Mouse (Mus musculus): ENCODE measurements at regions not wholly inside any gene's neighbourhood (a gene's known extent, or its start where the extent isn't known, plus 50 kb on each side); places are given as distances from the start of the nearest gene placed in this dataset.

DNA sequence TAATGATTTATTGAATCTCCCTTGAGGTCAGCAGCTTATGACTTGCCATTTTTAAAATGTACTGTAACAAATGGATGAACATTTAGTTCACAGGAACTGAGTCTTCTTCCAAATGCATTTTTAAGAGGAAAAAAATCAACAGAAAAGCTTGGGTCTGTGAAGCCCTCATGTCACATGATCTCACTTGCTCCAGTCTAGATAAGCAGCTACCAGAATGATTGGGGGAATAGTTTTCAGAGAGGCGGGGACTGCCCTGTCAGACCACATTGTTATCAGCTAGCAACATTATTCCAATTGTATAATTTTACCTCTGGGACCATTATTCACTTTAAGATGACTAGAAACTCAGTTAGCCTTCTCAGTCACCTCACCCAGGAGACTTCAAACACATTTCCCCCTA is 376.1 kb upstream of the Tbl1xr1 start:
- TF ChIP-seq CTCF (IDR thresholded peaks at IDR 0.05; ENCODE audit: borderline replicate concordance, insufficient read depth, low read depth, low read length) (no peak), POLR2A (IDR thresholded peaks at IDR 0.05; ENCODE audit: borderline replicate concordance, insufficient read depth, low read length) (no peak)
